Mouse (Mus musculus) cerebellum, adult 11-12 months (tissue): ENCODE measurements around the gene Spen.
A peak's percentile ranks its signal among the peaks of the same experiment; 100 is the strongest.
"Not testable (repeated sequence)": the region's sequence is repeated elsewhere in the genome, so short reads cannot be mapped to it uniquely, and the experiment has no call there.

ENCODE experiments used
- DNase-seq: peaks from one replicate; pipeline ENCODE4 v3.0.0; 2022

Gene Spen

GRCm38 (mm10) chr4:141538408-141539212 lies at the start of gene Spen:
Spen (minus strand) TSS chr4:141538597.
- DNase-seq = peak; percentile 97

- no peak for DNase-seq
Observed at GRCm38 (mm10) chr4:141583919-141584318, 45.5 kb upstream of the Spen start.

- DNase-seq = no peak
Observed at GRCm38 (mm10) chr4:141581051-141581450, 42.7 kb upstream of the Spen start.

GRCm38 (mm10) chr4:141578833-141579232 lies 40.4 kb upstream of the Spen start:
- DNase-seq = no peak

GRCm38 (mm10) chr4:141576877-141577276 lies 38.5 kb upstream of the Spen start:
- no peak for DNase-seq

- no peak for DNase-seq
Observed at GRCm38 (mm10) chr4:141576404-141576803, 38.0 kb upstream of the Spen start.

GRCm38 (mm10) chr4:141574789-141575702 lies 36.6 kb upstream of the Spen start:
- DNase-seq = peak; percentile 54

GRCm38 (mm10) chr4:141573359-141573966 lies 35.1 kb upstream of the Spen start:
- DNase-seq = no peak

GRCm38 (mm10) chr4:141572668-141573358 lies 34.4 kb upstream of the Spen start:
- no peak for DNase-seq

- no peak for DNase-seq
Observed at GRCm38 (mm10) chr4:141571934-141572333, 33.5 kb upstream of the Spen start.

- no peak for DNase-seq
Observed at GRCm38 (mm10) chr4:141571337-141571739, 32.9 kb upstream of the Spen start.

GRCm38 (mm10) chr4:141570821-141571220 lies 32.4 kb upstream of the Spen start:
- DNase-seq = no peak

GRCm38 (mm10) chr4:141570004-141570403 lies 31.6 kb upstream of the Spen start:
- no peak for DNase-seq

GRCm38 (mm10) chr4:141568966-141569365 lies 30.6 kb upstream of the Spen start:
- no peak for DNase-seq

GRCm38 (mm10) chr4:141567174-141567573 lies 28.8 kb upstream of the Spen start:
- not testable (repeated sequence) for DNase-seq

GRCm38 (mm10) chr4:141566187-141566586 lies 27.8 kb upstream of the Spen start:
- DNase-seq = no peak

- DNase-seq = no peak
Observed at GRCm38 (mm10) chr4:141565325-141565724, 26.9 kb upstream of the Spen start.

GRCm38 (mm10) chr4:141564660-141565059 lies 26.3 kb upstream of the Spen start:
- no peak for DNase-seq

- no peak for DNase-seq
Observed at GRCm38 (mm10) chr4:141564209-141564608, 25.8 kb upstream of the Spen start.

GRCm38 (mm10) chr4:141562281-141562680 lies 23.9 kb upstream of the Spen start:
- DNase-seq = no peak

GRCm38 (mm10) chr4:141561331-141561919 lies 23.0 kb upstream of the Spen start:
- DNase-seq = not testable (repeated sequence)

GRCm38 (mm10) chr4:141559898-141560263 lies 21.5 kb upstream of the Spen start:
- peak; percentile 78 for DNase-seq
